Mouse (Mus musculus) kidney, embryonic 14.5 days (tissue): Measurements from ENCODE around the gene Rfx2. TPM values are rescaled to one million over a fixed set of nuclear protein-coding genes. Genes with fewer than 3 reads are reported as not detected.
A peak's percentile ranks its signal among the peaks of the same experiment; 100 is the strongest.

ENCODE experiments used
- ATAC-seq: fragments of 200-750 bp; cut with Nextera tagmentation; 2 replicates; pipeline ENCODE4 v1.8.0; 2017; ENCODE audit warnings: moderate number of reproducible peaks, mild to moderate bottlenecking, moderate TSS enrichment, moderate library complexity; ENCODE audit not compliant: low FRiP score, low TSS enrichment
- H3K27ac ChIP-seq: fragments of 300-500 bp; sonication (generic); 2 replicates; pipeline ENCODE4 v1.5.1; 2014; ENCODE audit warnings: low read depth, mild to moderate bottlenecking, low read length, moderate library complexity, mixed read lengths
- H3K27me3 ChIP-seq: fragments of 300-500 bp; sonication (generic); 2 replicates; pipeline ENCODE4 v1.6.1; 2014; ENCODE audit warnings: mild to moderate bottlenecking, low read length; ENCODE audit not compliant: control insufficient read depth, insufficient read depth
- H3K36me3 ChIP-seq: fragments of 300-500 bp; sonication (generic); 2 replicates; pipeline ENCODE4 v1.6.1; 2014; ENCODE audit warnings: low read length, mixed read lengths; ENCODE audit not compliant: control insufficient read depth, insufficient read depth
- H3K4me1 ChIP-seq: fragments of 300-500 bp; sonication (generic); 2 replicates; pipeline ENCODE4 v1.6.1; 2014; ENCODE audit warnings: low read length, mixed read lengths; ENCODE audit not compliant: control insufficient read depth, insufficient read depth
- H3K4me2 ChIP-seq: fragments of 300-500 bp; sonication (generic); replicated peaks from 2 replicates; pipeline ENCODE4 v1.6.1; 2014; ENCODE audit warnings: low read depth, mild to moderate bottlenecking, low read length
- H3K4me3 ChIP-seq: fragments of 300-500 bp; sonication (generic); 2 replicates; pipeline ENCODE4 v1.5.1; 2014; ENCODE audit warnings: mild to moderate bottlenecking, low read length
- H3K9ac ChIP-seq: fragments of 300-500 bp; sonication (generic); 2 replicates; pipeline ENCODE4 v1.6.1; 2014; ENCODE audit warnings: low read depth, mild to moderate bottlenecking, low read length, moderate library complexity
- H3K9me3 ChIP-seq: fragments of 300-500 bp; sonication (generic); 2 replicates; pipeline ENCODE4 v1.6.1; 2016; ENCODE audit warnings: low read length; ENCODE audit not compliant: control insufficient read depth
- WGBS: fragments of 180-500 bp; shearing (Covaris S2); extraction: QIAGEN DNeasy Blood & Tissue Kit; methylation state at CpG from one replicate; pipeline ENCODE4 v1.1.7; 2014; 5-methylcytosine and 5-hydroxymethylcytosine counted together
- polyA plus RNA-seq: library from polyadenylated mRNA; unstranded; fragments of >200 nt; fragmentation: Nextera tagmentation; extraction: Ambion mirVana; gene quantifications from 2 replicates; pipeline ENCODE4 v1.2.1, GENCODE M21; 2014

Rfx2 gene
- 2.3 and 3.9 TPM in 2 replicates for polyA plus RNA-seq

DNA sequence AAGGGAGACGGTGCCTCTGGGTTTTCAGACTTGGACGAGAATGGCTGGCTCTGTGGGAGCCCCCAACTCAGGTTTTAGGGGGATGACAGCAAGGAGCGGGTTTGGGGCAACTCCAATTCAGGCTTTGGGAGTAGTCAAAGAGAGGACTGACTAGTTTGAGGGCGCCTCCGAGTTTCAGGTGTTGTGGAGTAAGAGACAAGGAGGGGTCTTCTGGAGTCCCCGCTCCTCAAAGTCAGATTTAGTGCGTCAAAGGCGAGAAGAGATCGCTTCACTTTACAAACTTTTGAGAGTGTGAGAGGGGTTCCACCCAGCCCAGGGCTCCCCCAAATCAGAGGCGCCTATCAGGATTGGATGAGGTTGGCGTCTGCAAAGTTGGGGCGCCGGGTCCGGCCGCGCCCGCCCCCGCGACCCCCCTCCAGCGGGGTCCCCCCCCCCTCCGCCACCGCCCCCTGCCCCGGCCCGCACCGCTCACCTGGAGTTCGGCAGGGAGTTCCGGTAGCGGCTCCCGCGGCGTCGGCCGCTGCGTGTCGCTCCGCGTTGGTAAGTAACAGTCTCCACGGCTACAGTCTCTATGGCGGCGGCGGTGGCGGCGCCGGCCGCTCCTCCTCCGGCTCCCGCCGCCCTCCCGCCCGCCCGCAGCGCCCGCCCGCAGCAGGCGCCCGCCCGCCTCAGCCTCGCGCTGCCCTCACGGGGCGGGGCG lies at the start of gene Rfx2:
TSS of gene Rfx2 (minus strand) at position 603 of the 700 bp plus-strand sequence.
- Histone ChIP-seq H3K27ac (no peak within 1 kb of the TSS), H3K4me1 (no peaks in the 10 kb centered on the region; the same call in 1 of the 2 replicates), H3K27me3 (peaks cover 9% of the 10 kb centered on the region), H3K36me3 (no peaks in the 10 kb centered on the region), H3K9me3 (no peaks in the 10 kb centered on the region), H3K4me3 (peak within 1 kb of the TSS; percentile 60), H3K4me2 (peak within 1 kb of the TSS; percentile 85), H3K9ac (peak within 1 kb of the TSS; percentile 56)
- 1% methylated on average over 35 of the region's 62 CpGs for WGBS
- ATAC-seq: no peak; the same call in 1 of the 2 replicates

DNA sequence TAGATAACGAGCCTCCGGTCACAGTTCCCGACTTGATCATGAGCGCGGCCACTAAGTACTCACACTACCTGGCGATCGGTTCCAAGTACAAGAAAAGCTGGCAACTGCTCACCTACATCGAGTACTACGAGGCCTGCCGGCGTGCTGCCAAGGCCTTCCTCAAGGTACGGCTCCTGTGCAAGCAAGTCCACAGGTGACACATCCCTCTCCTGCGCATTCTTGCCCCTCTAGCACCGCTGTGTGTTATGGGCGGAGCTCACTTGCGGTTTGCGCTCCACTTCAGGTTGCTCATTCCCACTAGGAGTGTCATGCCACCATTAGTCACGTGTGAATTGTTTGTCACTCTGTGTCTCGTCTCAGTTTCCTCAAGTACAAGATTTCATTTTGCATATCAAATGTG lies 46.6 kb upstream of the Rfx2 start:
- H3K4me1 ChIP-seq: no peaks in the 10 kb centered on the region
- no peak overlapping the region for H3K27ac ChIP-seq
- no peaks in the 10 kb centered on the region for H3K27me3 ChIP-seq
- H3K4me2 ChIP-seq: no peak overlapping the region
- 89% methylated on average over 19 of the region's 19 CpGs for WGBS
- no peaks in the 10 kb centered on the region for H3K9me3 ChIP-seq
- ATAC-seq: 0 out of 2 replicates have a peak, but pooled peaks have one; percentile 37
- no peak overlapping the region for H3K9ac ChIP-seq
- no peaks in the 10 kb centered on the region for H3K36me3 ChIP-seq
- H3K4me3 ChIP-seq: no peak overlapping the region

DNA sequence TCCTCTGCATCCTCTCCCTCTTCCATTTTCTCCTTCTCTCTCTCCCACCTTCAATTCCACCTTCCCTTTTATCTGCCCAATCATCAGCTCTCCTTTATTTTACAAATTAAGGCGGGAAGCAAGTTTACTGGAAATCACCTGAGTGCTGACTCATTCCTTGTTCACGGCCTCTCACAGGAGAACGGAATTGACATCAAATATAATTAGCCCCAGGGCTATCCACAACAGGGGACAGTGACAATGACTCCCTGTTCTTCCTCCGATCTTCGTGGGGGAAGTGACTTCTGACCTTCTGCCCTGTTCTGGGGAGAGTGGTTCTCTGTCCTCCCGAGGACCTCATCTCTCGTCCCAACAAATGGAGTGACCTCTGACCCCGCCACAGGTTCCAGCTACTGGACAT lies 46.2 kb upstream of the Rfx2 start:
- WGBS: 54% methylated on average over 8 of the region's 8 CpGs
- H3K36me3 ChIP-seq: no peaks in the 10 kb centered on the region

DNA sequence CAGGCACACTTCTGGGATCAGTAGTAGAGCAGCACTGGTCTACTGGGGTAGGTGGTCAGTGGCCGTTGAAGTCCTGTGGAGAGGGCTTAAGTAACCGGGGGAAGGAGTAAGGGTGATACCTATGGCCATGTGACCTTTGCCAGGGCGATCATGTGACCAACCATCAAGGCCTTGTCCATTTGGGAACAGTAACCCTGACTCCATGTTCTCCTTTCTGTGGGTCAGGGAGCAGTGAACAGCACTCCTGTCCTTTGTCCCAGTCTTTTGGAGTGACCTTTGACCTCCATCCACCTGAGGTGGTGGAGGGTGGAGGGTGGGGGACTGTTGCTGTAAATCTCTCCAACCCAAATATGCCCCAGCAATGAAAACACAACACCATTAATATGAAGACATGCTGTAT lies 45.7 kb upstream of the Rfx2 start:
- H3K4me3 ChIP-seq: no peak overlapping the region
- H3K4me1 ChIP-seq: no peaks in the 10 kb centered on the region
- no peaks in the 10 kb centered on the region for H3K27me3 ChIP-seq
- H3K9me3 ChIP-seq: no peaks in the 10 kb centered on the region
- H3K9ac ChIP-seq: no peak overlapping the region
- no peaks in the 10 kb centered on the region for H3K36me3 ChIP-seq
- no peak for ATAC-seq
- 83% methylated on average over 3 of the region's 3 CpGs for WGBS
- H3K27ac ChIP-seq: no peak overlapping the region
- no peak overlapping the region for H3K4me2 ChIP-seq

More for the DNA sequence above, 46.2 kb upstream of the Rfx2 start:
- Histone ChIP-seq H3K9ac (no peak overlapping the region), H3K4me1 (no peaks in the 10 kb centered on the region), H3K4me3 (no peak overlapping the region), H3K27ac (no peak overlapping the region), H3K4me2 (no peak overlapping the region), H3K9me3 (no peaks in the 10 kb centered on the region), H3K27me3 (no peaks in the 10 kb centered on the region)
- ATAC-seq: no peak

- 78% methylated on average over 12 of the region's 12 CpGs for WGBS
- Histone ChIP-seq H3K4me1 (no peaks in the 10 kb centered on the region), H3K9me3 (no peaks in the 10 kb centered on the region), H3K27ac (no peak within 1 kb of the TSS), H3K36me3 (no peaks in the 10 kb centered on the region), H3K4me3 (no peak within 1 kb of the TSS), H3K27me3 (no peaks in the 10 kb centered on the region), H3K4me2 (no peak within 1 kb of the TSS), H3K9ac (no peak within 1 kb of the TSS)
- ATAC-seq: no peak
These were observed 44.3 kb upstream of the Rfx2 start, which contains the start of gene 1700061G19Rik for GRCm38 (mm10) chr17:56874936-56875651. Gene 1700061G19Rik (plus strand): TSS chr17:56875477.

DNA sequence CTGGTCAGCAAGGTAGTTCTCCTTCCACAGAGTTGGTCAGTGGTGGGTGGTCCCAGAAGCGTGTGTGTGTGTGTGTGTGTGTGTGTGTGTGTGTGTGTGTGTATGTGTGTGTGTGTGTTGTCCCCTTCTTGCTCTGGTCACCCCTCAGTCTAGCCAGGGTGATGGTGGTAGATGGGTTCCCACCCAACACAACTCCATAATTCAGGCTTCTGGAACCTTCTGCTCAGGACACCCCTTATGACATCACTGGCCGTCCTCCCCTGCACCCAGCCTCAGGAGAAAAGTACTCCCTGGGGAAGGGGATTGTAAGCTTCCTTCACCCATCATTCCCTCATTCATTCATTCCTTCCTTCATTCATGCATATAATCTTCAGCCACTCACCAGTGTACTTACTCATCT lies 43.4 kb upstream of the Rfx2 start, which contains the start of gene Acsbg2:
TSS of gene Acsbg2 (minus strand) at position 211 of the 400 bp plus-strand sequence.
- WGBS: 87% methylated on average over 2 of the region's 2 CpGs
- no peak for ATAC-seq
- Histone ChIP-seq H3K4me1 (no peaks in the 10 kb centered on the region), H3K4me3 (no peak within 1 kb of the TSS), H3K36me3 (no peaks in the 10 kb centered on the region), H3K27me3 (no peaks in the 10 kb centered on the region), H3K9ac (no peak within 1 kb of the TSS), H3K9me3 (no peaks in the 10 kb centered on the region), H3K4me2 (no peak within 1 kb of the TSS), H3K27ac (no peak within 1 kb of the TSS)

DNA sequence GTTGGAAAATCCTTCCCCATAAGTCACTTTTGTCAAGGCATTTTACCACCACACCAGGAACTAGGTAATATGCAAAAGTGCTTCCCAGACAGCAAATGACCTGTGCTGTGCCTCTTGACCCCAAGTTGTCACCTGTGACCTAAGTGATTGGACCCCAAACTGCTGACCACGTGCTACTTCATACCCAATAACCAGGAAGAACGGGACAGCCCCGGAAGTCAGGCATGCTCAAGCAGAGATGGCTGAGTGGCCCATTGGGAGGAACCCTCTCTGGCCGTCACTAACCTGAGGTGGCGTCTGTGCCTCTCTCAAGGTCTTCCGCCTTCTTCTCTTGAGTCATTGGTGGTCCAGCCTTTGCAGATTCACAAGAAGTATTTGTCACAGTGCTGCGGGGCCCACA lies 41.7 kb upstream of the Rfx2 start:
- no peak for ATAC-seq
- H3K4me1 ChIP-seq: no peaks in the 10 kb centered on the region
- H3K36me3 ChIP-seq: no peaks in the 10 kb centered on the region
- no peak overlapping the region for H3K4me3 ChIP-seq
- no peak overlapping the region for H3K4me2 ChIP-seq
- no peaks in the 10 kb centered on the region for H3K27me3 ChIP-seq
- WGBS: 82% methylated on average over 7 of the region's 7 CpGs
- no peak overlapping the region for H3K27ac ChIP-seq
- H3K9me3 ChIP-seq: no peaks in the 10 kb centered on the region; the same call in 1 of the 2 replicates
- no peak overlapping the region for H3K9ac ChIP-seq

- 0 out of 2 replicates have a peak, but pooled peaks have one; percentile 45 for ATAC-seq
- no peaks in the 10 kb centered on the region for H3K27me3 ChIP-seq
- WGBS: 55% methylated on average over 8 of the region's 8 CpGs
- no peak overlapping the region for H3K27ac ChIP-seq
- no peak overlapping the region for H3K9ac ChIP-seq
- no peaks in the 10 kb centered on the region for H3K4me1 ChIP-seq
- H3K4me2 ChIP-seq: no peak overlapping the region
- H3K36me3 ChIP-seq: no peaks in the 10 kb centered on the region
- H3K4me3 ChIP-seq: no peak overlapping the region
- H3K9me3 ChIP-seq: peaks cover 3% of the 10 kb centered on the region; the same call in 1 of the 2 replicates
These were observed 41.0 kb upstream of the Rfx2 start for GRCm38 (mm10) chr17:56871767-56872166.
